Mouse (Mus musculus) kidney, adult 2 months (tissue): ENCODE data around the gene Ppp1r27.
"Not testable (repeated sequence)": the region's sequence is repeated elsewhere in the genome, so short reads cannot be mapped to it uniquely, and the experiment has no call there.

Experiments
- CTCF ChIP-seq: fragments of 200-500 bp; conservative IDR thresholded peaks from 2 replicates; pipeline ENCODE4 v1.5.1; 2011; ENCODE audit warnings: low read depth, mild to moderate bottlenecking, control low read depth, low read length, moderate library complexity, mixed read lengths; ENCODE audit not compliant: insufficient read depth, insufficient read length
- POLR2A ChIP-seq: fragments of 200-500 bp; IDR thresholded peaks from one replicate; pipeline ENCODE4 v1.6.1; 2011; ENCODE audit warnings: low read depth, low read length, control low read depth

DNA sequence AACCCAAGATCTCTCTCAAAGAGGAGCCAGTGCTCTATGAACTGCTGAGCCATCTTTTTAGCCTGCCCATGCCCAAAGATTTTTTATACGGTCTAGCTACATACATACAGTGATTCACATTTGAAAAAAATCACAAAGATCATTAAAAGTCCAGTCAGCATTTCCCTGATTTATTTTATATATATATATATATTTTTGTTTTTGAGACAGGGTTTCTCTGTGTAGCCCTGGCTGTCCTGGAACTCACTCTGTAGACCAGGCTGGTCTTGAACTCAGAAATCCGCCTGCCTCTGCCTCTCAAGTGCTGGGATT lies 32.0 kb upstream of the Ppp1r27 start:
- not testable (repeated sequence) for TF ChIP-seq CTCF, POLR2A
